Mouse (Mus musculus): ENCODE data around the gene Dcdc2c. TPM values are rescaled to one million over a fixed set of nuclear protein-coding genes. Genes with fewer than 3 reads are reported as not detected.

Dcdc2c gene
- not detected in 2 replicates for polyA plus RNA-seq (2011; ENCODE audit: insufficient read length, low read depth, missing spikeins)

GRCm38 (mm10) chr12:28552299-28552698 lies at the start of gene Dcdc2c:
Dcdc2c (minus strand) TSS chr12:28552399.
- no peaks in the 10 kb centered on the region for H3K4me1 ChIP-seq (ENCODE audit: control insufficient read depth, insufficient read depth, low read length)
- TF ChIP-seq CTCF (IDR thresholded peaks at IDR 0.05; ENCODE audit: borderline replicate concordance, insufficient read depth, low read length) (no peak), POLR2A (IDR thresholded peaks at IDR 0.05; ENCODE audit: low read depth, low read length) (no peak)
- H3K4me3 ChIP-seq (ENCODE audit: insufficient read depth, low read length), result no peak within 1 kb of the TSS
- no peak within 1 kb of the TSS for H3K27ac ChIP-seq (ENCODE audit: insufficient read depth, low read length)

- Histone ChIP-seq H3K27ac (ENCODE audit: insufficient read depth, low read length) (no peak overlapping the region), H3K4me1 (ENCODE audit: control insufficient read depth, insufficient read depth, low read length) (no peaks in the 10 kb centered on the region), H3K4me3 (ENCODE audit: insufficient read depth, low read length) (no peak overlapping the region)
- TF ChIP-seq POLR2A (IDR thresholded peaks at IDR 0.05; ENCODE audit: low read depth, low read length) (no peak), CTCF (IDR thresholded peaks at IDR 0.05; ENCODE audit: borderline replicate concordance, insufficient read depth, low read length) (no peak)
Measured at GRCm38 (mm10) chr12:28598526-28598991, 46.4 kb upstream of the Dcdc2c start.

- no peak overlapping the region for H3K4me3 ChIP-seq (ENCODE audit: insufficient read depth, low read length)
- no peaks in the 10 kb centered on the region for H3K4me1 ChIP-seq (ENCODE audit: control insufficient read depth, insufficient read depth, low read length)
- H3K27ac ChIP-seq (ENCODE audit: insufficient read depth, low read length), result no peak overlapping the region
- no peak for TF ChIP-seq POLR2A (IDR thresholded peaks at IDR 0.05; ENCODE audit: low read depth, low read length)
- TF ChIP-seq CTCF (IDR thresholded peaks at IDR 0.05; ENCODE audit: borderline replicate concordance, insufficient read depth, low read length), result no peak
Measured at GRCm38 (mm10) chr12:28598110-28598509, 45.9 kb upstream of the Dcdc2c start.

GRCm38 (mm10) chr12:28597699-28598098 lies 45.5 kb upstream of the Dcdc2c start:
- no peak overlapping the region for H3K4me3 ChIP-seq (ENCODE audit: insufficient read depth, low read length)
- H3K4me1 ChIP-seq (ENCODE audit: control insufficient read depth, insufficient read depth, low read length), result no peaks in the 10 kb centered on the region
- H3K27ac ChIP-seq (ENCODE audit: insufficient read depth, low read length), result no peak overlapping the region
- no peak for TF ChIP-seq CTCF (IDR thresholded peaks at IDR 0.05; ENCODE audit: borderline replicate concordance, insufficient read depth, low read length)

GRCm38 (mm10) chr12:28596851-28597250 lies 44.7 kb upstream of the Dcdc2c start:
- no peak overlapping the region for H3K27ac ChIP-seq (ENCODE audit: insufficient read depth, low read length)
- H3K4me1 ChIP-seq (ENCODE audit: control insufficient read depth, insufficient read depth, low read length), result no peaks in the 10 kb centered on the region
- TF ChIP-seq POLR2A (IDR thresholded peaks at IDR 0.05; ENCODE audit: low read depth, low read length), result no peak
- no peak for TF ChIP-seq CTCF (IDR thresholded peaks at IDR 0.05; ENCODE audit: borderline replicate concordance, insufficient read depth, low read length)
- H3K4me3 ChIP-seq (ENCODE audit: insufficient read depth, low read length), result no peak overlapping the region

GRCm38 (mm10) chr12:28590428-28590827 lies 38.2 kb upstream of the Dcdc2c start:
- no peak for TF ChIP-seq POLR2A (IDR thresholded peaks at IDR 0.05; ENCODE audit: low read depth, low read length)
- TF ChIP-seq CTCF (IDR thresholded peaks at IDR 0.05; ENCODE audit: borderline replicate concordance, insufficient read depth, low read length), result no peak
- no peak overlapping the region for H3K4me3 ChIP-seq (ENCODE audit: insufficient read depth, low read length)
- no peak overlapping the region for H3K27ac ChIP-seq (ENCODE audit: insufficient read depth, low read length)
- no peaks in the 10 kb centered on the region for H3K4me1 ChIP-seq (ENCODE audit: control insufficient read depth, insufficient read depth, low read length)

GRCm38 (mm10) chr12:28589090-28589868 lies 37.1 kb upstream of the Dcdc2c start:
- H3K27ac ChIP-seq (ENCODE audit: insufficient read depth, low read length), result no peak overlapping the region
- TF ChIP-seq CTCF (IDR thresholded peaks at IDR 0.05; ENCODE audit: borderline replicate concordance, insufficient read depth, low read length) (peak; percentile 84), POLR2A (IDR thresholded peaks at IDR 0.05; ENCODE audit: low read depth, low read length) (no peak)
- H3K4me3 ChIP-seq (ENCODE audit: insufficient read depth, low read length), result peak overlapping the region; percentile 28
- no peaks in the 10 kb centered on the region for H3K4me1 ChIP-seq (ENCODE audit: control insufficient read depth, insufficient read depth, low read length)

GRCm38 (mm10) chr12:28587949-28588348 lies 35.8 kb upstream of the Dcdc2c start:
- Histone ChIP-seq H3K27ac (ENCODE audit: insufficient read depth, low read length) (no peak overlapping the region), H3K4me3 (ENCODE audit: insufficient read depth, low read length) (no peak overlapping the region), H3K4me1 (ENCODE audit: control insufficient read depth, insufficient read depth, low read length) (no peaks in the 10 kb centered on the region)
- no peak for TF ChIP-seq CTCF (IDR thresholded peaks at IDR 0.05; ENCODE audit: borderline replicate concordance, insufficient read depth, low read length)
- no peak for TF ChIP-seq POLR2A (IDR thresholded peaks at IDR 0.05; ENCODE audit: low read depth, low read length)

- no peak overlapping the region for H3K4me3 ChIP-seq (ENCODE audit: insufficient read depth, low read length)
- no peak overlapping the region for H3K27ac ChIP-seq (ENCODE audit: insufficient read depth, low read length)
- TF ChIP-seq CTCF (IDR thresholded peaks at IDR 0.05; ENCODE audit: borderline replicate concordance, insufficient read depth, low read length), result no peak
- TF ChIP-seq POLR2A (IDR thresholded peaks at IDR 0.05; ENCODE audit: low read depth, low read length), result no peak
- H3K4me1 ChIP-seq (ENCODE audit: control insufficient read depth, insufficient read depth, low read length), result no peaks in the 10 kb centered on the region
Measured at GRCm38 (mm10) chr12:28584036-28584435, 31.8 kb upstream of the Dcdc2c start.

GRCm38 (mm10) chr12:28582423-28582822 lies 30.2 kb upstream of the Dcdc2c start, which contains the start of gene Allc:
Allc (minus strand) TSS chr12:28582523.
- TF ChIP-seq CTCF (IDR thresholded peaks at IDR 0.05; ENCODE audit: borderline replicate concordance, insufficient read depth, low read length), result no peak
- no peak for TF ChIP-seq POLR2A (IDR thresholded peaks at IDR 0.05; ENCODE audit: low read depth, low read length)
- Histone ChIP-seq H3K4me1 (ENCODE audit: control insufficient read depth, insufficient read depth, low read length) (no peaks in the 10 kb centered on the region), H3K4me3 (ENCODE audit: insufficient read depth, low read length) (no peak within 1 kb of the TSS), H3K27ac (ENCODE audit: insufficient read depth, low read length) (no peak within 1 kb of the TSS)
